Mouse (Mus musculus): Measurements from ENCODE around the gene Jade2. TPM values are rescaled to one million over a fixed set of nuclear protein-coding genes. Genes with fewer than 3 reads are reported as not detected.

Jade2 gene
- polyA plus RNA-seq, 1 experiment: 16.7 TPM

- no peak for TF ChIP-seq GATA1 (IDR thresholded peaks at IDR 0.05; ENCODE audit: low read length)
Measured at GRCm38 (mm10) chr11:51800634-51801325, 56.7 kb downstream of the Jade2 start.

GRCm38 (mm10) chr11:51796272-51796671 is 61.2 kb downstream of the Jade2 start:
- no peak for TF ChIP-seq GATA1 (IDR thresholded peaks at IDR 0.05; ENCODE audit: low read length)

GRCm38 (mm10) chr11:51790662-51791061 is 66.8 kb downstream of the Jade2 start:
- TF ChIP-seq GATA1 (IDR thresholded peaks at IDR 0.05; ENCODE audit: low read length): no peak

GRCm38 (mm10) chr11:51785926-51786325 is 71.5 kb downstream of the Jade2 start:
- TF ChIP-seq GATA1 (IDR thresholded peaks at IDR 0.05; ENCODE audit: low read length): no peak

GRCm38 (mm10) chr11:51782721-51783120 is 74.7 kb downstream of the Jade2 start:
- TF ChIP-seq GATA1 (IDR thresholded peaks at IDR 0.05; ENCODE audit: low read length): no peak

GRCm38 (mm10) chr11:51780773-51781267 is 76.6 kb downstream of the Jade2 start:
- TF ChIP-seq GATA1 (IDR thresholded peaks at IDR 0.05; ENCODE audit: low read length): no peak

- no peak for TF ChIP-seq GATA1 (IDR thresholded peaks at IDR 0.05; ENCODE audit: low read length)
Measured at GRCm38 (mm10) chr11:51777478-51777877, 80.0 kb downstream of the Jade2 start.

- no peak for TF ChIP-seq GATA1 (IDR thresholded peaks at IDR 0.05; ENCODE audit: low read length)
Measured at GRCm38 (mm10) chr11:51775507-51775906, 81.9 kb downstream of the Jade2 start.

- TF ChIP-seq GATA1 (IDR thresholded peaks at IDR 0.05; ENCODE audit: low read length): no peak
Measured at GRCm38 (mm10) chr11:51768296-51768695, 89.2 kb downstream of the Jade2 start.

GRCm38 (mm10) chr11:51767579-51768220 is 89.8 kb downstream of the Jade2 start:
- no peak for TF ChIP-seq GATA1 (IDR thresholded peaks at IDR 0.05; ENCODE audit: low read length)

GRCm38 (mm10) chr11:51764816-51765215 is 92.6 kb downstream of the Jade2 start:
- no peak for TF ChIP-seq GATA1 (IDR thresholded peaks at IDR 0.05; ENCODE audit: low read length)

GRCm38 (mm10) chr11:51763955-51764354 is 93.5 kb downstream of the Jade2 start:
- TF ChIP-seq GATA1 (IDR thresholded peaks at IDR 0.05; ENCODE audit: low read length): no peak

Other genes starting within 250 kb of the Jade2 start
- gene Nhp2, start 237.9 kb downstream of the Jade2 start, polyA plus RNA-seq (2012): 247 and 258 TPM in 2 replicates
- 20.4 and 25.3 TPM in 2 replicates for gene Rmnd5b, start 221.8 kb downstream of the Jade2 start, polyA plus RNA-seq (2012)
- 0.11 and 0.12 TPM in 2 replicates for gene N4bp3, start 206.8 kb downstream of the Jade2 start, polyA plus RNA-seq (2012)
- not detected in 2 replicates for gene D930048N14Rik, start 206.7 kb downstream of the Jade2 start, polyA plus RNA-seq (2012)
- 2.0 and 2.6 TPM in 2 replicates for gene 0610009B22Rik, start 168.8 kb downstream of the Jade2 start, polyA plus RNA-seq (2012)
- gene Sec24a, start 94.0 kb downstream of the Jade2 start, polyA plus RNA-seq (2012): 22.7 and 25.8 TPM in 2 replicates
- gene Sar1b, start 94.0 kb downstream of the Jade2 start, polyA plus RNA-seq (2012): 4.3 and 4.6 TPM in 2 replicates
- 53.5 and 65.0 TPM in 2 replicates for gene Cdkn2aipnl, start 110.0 kb upstream of the Jade2 start, polyA plus RNA-seq (2012)
- gene Ube2b, start 143.1 kb upstream of the Jade2 start, polyA plus RNA-seq (2012): 106 and 146 TPM in 2 replicates
- gene Cdkl3, start 146.6 kb upstream of the Jade2 start, polyA plus RNA-seq (2012): 1.0 and 1.5 TPM in 2 replicates
- gene Ppp2ca, start 241.0 kb upstream of the Jade2 start, polyA plus RNA-seq (2012): 17.4 and 24.1 TPM in 2 replicates